Mouse (Mus musculus) ES-Bruce4 (cell line): ENCODE measurements at regions not wholly inside any gene's neighbourhood (a gene's known extent, or its start where the extent isn't known, plus 50 kb on each side); places are given as distances from the start of the nearest gene placed in this dataset.

ENCODE experiments used
- H3K27ac ChIP-seq: 2 replicates; pipeline ENCODE4 v1.5.1; 2012; ENCODE audit warnings: low read length, inconsistent platforms; ENCODE audit not compliant: insufficient read depth
- H3K27me3 ChIP-seq: 2 replicates; pipeline ENCODE4 v1.6.1; 2012; ENCODE audit warnings: mild to moderate bottlenecking, low read length, inconsistent platforms; ENCODE audit not compliant: control insufficient read depth, poor library complexity, insufficient read depth, severe bottlenecking
- H3K36me3 ChIP-seq: 2 replicates; pipeline ENCODE4 v1.6.1; 2012; ENCODE audit warnings: inconsistent platforms, mild to moderate bottlenecking, low read length, moderate library complexity; ENCODE audit not compliant: control insufficient read depth, poor library complexity, insufficient read depth, severe bottlenecking
- H3K4me1 ChIP-seq: one replicate; pipeline ENCODE4 v1.8.1; 2011; ENCODE audit warnings: low read length; ENCODE audit not compliant: control insufficient read depth, insufficient read depth
- H3K4me3 ChIP-seq: 2 replicates; pipeline ENCODE4 v1.5.1; 2011; ENCODE audit warnings: low read depth, mild to moderate bottlenecking, low read length
- H3K9ac ChIP-seq: 2 replicates; pipeline ENCODE4 v1.6.1; 2012; ENCODE audit warnings: low read depth, mild to moderate bottlenecking, inconsistent platforms; ENCODE audit not compliant: poor library complexity, severe bottlenecking
- H3K9me3 ChIP-seq: replicated peaks from 2 replicates; pipeline ENCODE4 v1.6.1; 2012; ENCODE audit warnings: mild to moderate bottlenecking, low read length, inconsistent platforms; ENCODE audit not compliant: control insufficient read depth, poor library complexity, insufficient read depth, severe bottlenecking
- CTCF ChIP-seq: IDR thresholded peaks from one replicate; pipeline ENCODE4 v1.8.1; 2011; ENCODE audit warnings: low read depth, low read length
- EP300 ChIP-seq: IDR thresholded peaks from 2 replicates; pipeline ENCODE4 v1.6.1; 2011; ENCODE audit warnings: low read depth, low read length; ENCODE audit not compliant: insufficient read depth
- POLR2A ChIP-seq: IDR thresholded peaks from one replicate; pipeline ENCODE4 v1.8.1; 2011; ENCODE audit warnings: low read length; ENCODE audit not compliant: insufficient read depth

DNA sequence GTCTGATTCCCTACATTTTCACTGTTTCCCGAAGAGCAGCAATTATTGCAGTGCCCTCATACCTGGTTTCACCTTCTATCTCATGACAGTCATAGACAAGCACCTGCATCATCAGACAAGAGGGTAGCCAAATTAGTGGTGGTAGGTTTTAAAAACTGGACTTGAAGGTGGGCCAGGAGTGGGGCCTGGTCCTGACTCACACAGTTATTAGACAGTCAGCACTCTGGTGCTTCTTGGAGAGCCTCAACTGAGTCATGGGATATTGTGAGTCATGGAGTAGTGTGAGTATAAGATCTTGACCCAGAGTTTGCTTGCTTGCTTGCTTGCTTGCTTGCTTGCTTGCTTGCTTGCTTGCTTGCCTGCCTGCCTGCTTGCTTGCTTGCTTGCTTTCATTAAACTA, 73.1 kb upstream of the Gm34302 start:
- H3K9ac ChIP-seq: no peak overlapping the region
- no peaks in the 10 kb centered on the region for H3K4me1 ChIP-seq
- H3K27ac ChIP-seq: no peak overlapping the region
- TF ChIP-seq POLR2A: no peak
- TF ChIP-seq CTCF: no peak
- no peak for TF ChIP-seq EP300
- H3K36me3 ChIP-seq: no peaks in the 10 kb centered on the region
- no peaks in the 10 kb centered on the region for H3K27me3 ChIP-seq
- H3K4me3 ChIP-seq: no peak overlapping the region
- no peaks in the 10 kb centered on the region for H3K9me3 ChIP-seq

GRCm38 (mm10) chr3:63554872-63555271, 71.2 kb upstream of the Gm34302 start:
- no peaks in the 10 kb centered on the region for H3K9me3 ChIP-seq
- no peaks in the 10 kb centered on the region for H3K27me3 ChIP-seq
- no peak overlapping the region for H3K9ac ChIP-seq
- no peaks in the 10 kb centered on the region for H3K4me1 ChIP-seq
- no peak overlapping the region for H3K27ac ChIP-seq
- TF ChIP-seq POLR2A (no peak), EP300 (no peak), CTCF (no peak)
- no peaks in the 10 kb centered on the region for H3K36me3 ChIP-seq
- no peak overlapping the region for H3K4me3 ChIP-seq

DNA sequence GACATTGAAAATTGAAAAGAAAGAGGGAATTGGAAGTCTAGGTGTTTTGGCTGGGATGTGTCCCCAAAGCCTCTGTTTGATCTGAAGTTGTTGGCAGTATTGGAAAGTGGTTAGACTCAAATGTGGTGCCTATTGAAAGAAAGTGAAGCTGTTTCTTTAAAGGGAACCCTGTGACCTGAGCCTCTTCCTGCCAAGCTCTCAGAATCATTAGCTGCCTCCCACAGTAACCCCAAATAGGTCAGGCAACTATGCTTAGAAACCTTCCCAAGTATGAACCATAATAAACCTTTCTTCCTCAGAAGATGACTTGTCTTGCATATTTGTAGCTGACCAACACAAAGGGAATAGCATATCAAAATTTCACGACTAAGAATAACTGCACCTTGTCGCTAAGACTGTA, 69.7 kb upstream of the Gm34302 start:
- H3K27ac ChIP-seq: no peak overlapping the region
- no peak overlapping the region for H3K4me3 ChIP-seq
- no peaks in the 10 kb centered on the region for H3K27me3 ChIP-seq
- no peaks in the 10 kb centered on the region for H3K4me1 ChIP-seq
- no peak overlapping the region for H3K9ac ChIP-seq
- H3K36me3 ChIP-seq: no peaks in the 10 kb centered on the region
- TF ChIP-seq EP300 (no peak), POLR2A (no peak), CTCF (no peak)
- no peaks in the 10 kb centered on the region for H3K9me3 ChIP-seq

GRCm38 (mm10) chr3:63551661-63552060, 68.0 kb upstream of the Gm34302 start:
- TF ChIP-seq CTCF (no peak), POLR2A (no peak), EP300 (no peak)
- H3K4me1 ChIP-seq: no peaks in the 10 kb centered on the region
- H3K9ac ChIP-seq: no peak overlapping the region
- no peak overlapping the region for H3K4me3 ChIP-seq
- no peaks in the 10 kb centered on the region for H3K36me3 ChIP-seq
- H3K27me3 ChIP-seq: no peaks in the 10 kb centered on the region
- no peaks in the 10 kb centered on the region for H3K9me3 ChIP-seq
- H3K27ac ChIP-seq: no peak overlapping the region

DNA sequence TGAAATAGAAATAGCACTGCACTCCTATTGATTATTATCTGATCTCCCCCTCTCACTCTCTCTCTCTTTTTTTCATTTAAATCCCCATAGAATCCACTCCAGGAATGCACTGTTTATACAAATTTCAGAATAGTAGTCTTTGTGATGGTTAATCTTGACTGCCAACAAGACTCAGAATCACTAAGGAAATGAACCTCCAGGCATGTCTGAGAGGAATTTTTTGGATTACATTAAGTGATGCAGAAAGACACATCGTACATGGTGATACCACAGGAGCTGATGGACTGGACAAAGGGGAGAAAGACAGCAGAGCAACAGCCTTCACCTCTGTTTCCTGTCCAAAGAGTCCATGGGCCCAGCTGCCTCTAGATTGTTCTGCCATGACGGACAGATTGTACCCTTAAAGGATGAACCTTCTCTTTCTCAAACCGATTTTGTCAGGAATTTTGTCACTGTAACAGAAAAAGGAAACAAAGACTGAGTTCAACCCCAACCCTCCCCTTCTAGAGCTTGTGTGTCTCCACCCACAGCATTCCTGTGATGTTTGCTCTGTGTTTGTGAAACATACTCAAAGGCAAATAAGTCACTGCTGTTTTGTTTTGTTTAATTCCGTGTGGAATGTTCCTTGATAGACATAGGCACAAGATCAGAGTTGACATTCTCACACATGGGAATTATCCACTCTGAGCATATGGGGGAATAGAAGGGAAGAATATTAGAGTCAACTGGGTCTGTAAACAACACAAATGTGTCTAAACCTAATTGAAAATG, 59.1 kb upstream of the Gm34302 start:
- Histone ChIP-seq H3K4me3 (no peak overlapping the region), H3K9me3 (no peaks in the 10 kb centered on the region), H3K36me3 (no peaks in the 10 kb centered on the region), H3K4me1 (no peaks in the 10 kb centered on the region), H3K27ac (no peak overlapping the region), H3K27me3 (no peaks in the 10 kb centered on the region), H3K9ac (no peak overlapping the region)
- TF ChIP-seq POLR2A: no peak
- no peak for TF ChIP-seq EP300
- no peak for TF ChIP-seq CTCF

GRCm38 (mm10) chr3:63538881-63539280, 55.2 kb upstream of the Gm34302 start:
- no peak overlapping the region for H3K27ac ChIP-seq
- H3K27me3 ChIP-seq: no peaks in the 10 kb centered on the region
- H3K4me1 ChIP-seq: no peaks in the 10 kb centered on the region
- TF ChIP-seq EP300 (no peak), POLR2A (no peak)
- H3K36me3 ChIP-seq: no peaks in the 10 kb centered on the region
- no peak overlapping the region for H3K4me3 ChIP-seq
- H3K9ac ChIP-seq: no peak overlapping the region
- H3K9me3 ChIP-seq: no peaks in the 10 kb centered on the region
